Mouse (Mus musculus) megakaryocyte progenitor cell, adult 5-6 weeks (primary cell): ENCODE measurements around the gene Gm10228. TPM values are rescaled to one million over a fixed set of nuclear protein-coding genes. Genes with fewer than 3 reads are reported as not detected.
"Not testable (repeated sequence)": the region's sequence is repeated elsewhere in the genome, so short reads cannot be mapped to it uniquely, and the experiment has no call there.

Experiments
- ATAC-seq: replicated peaks from 2 replicates; pipeline ENCODE4 v1.8.0; 2016; ENCODE audit warnings: mild to moderate bottlenecking, moderate TSS enrichment, inconsistent platforms; ENCODE audit not compliant: poor library complexity
- total RNA-seq, 2 experiments: library from RNA; stranded (forward) in 1 of 2; stranded (reverse) in 1 of 2; fragments of 157-497, 149-512 nt in 1 of 2; fragments of 200-1000 nt in 1 of 2; gene quantifications; 2 replicates each; pipeline versions ENCODE4 v1.2.3 to v1.2.4; 2015 to 2017

Gm10228 gene
- total RNA-seq (2015) (not detected in 2 replicates), total RNA-seq (2017) (not detected in 2 replicates)

- not testable (repeated sequence) for ATAC-seq
Observed at GRCm38 (mm10) chr16:89041372-89041771, at the start of gene Gm10228. TSS of gene Gm10228 (minus strand) at chr16:89041472.

- not testable (repeated sequence) for ATAC-seq
Observed at GRCm38 (mm10) chr16:89071041-89071440, 29.8 kb upstream of the Gm10228 start.

GRCm38 (mm10) chr16:89063902-89064301, 22.6 kb upstream of the Gm10228 start, which contains the start of gene 1110025L11Rik:
TSS of gene 1110025L11Rik (minus strand) at chr16:89064002.
- not testable (repeated sequence) for ATAC-seq

GRCm38 (mm10) chr16:89047783-89048182, 6.5 kb upstream of the Gm10228 start, which contains the start of gene Krtap6-5:
TSS of gene Krtap6-5 (minus strand) at chr16:89047883.
- ATAC-seq = no peak

GRCm38 (mm10) chr16:89031399-89031798, 9.9 kb downstream of the Gm10228 start, which contains the start of gene Krtap6-1:
TSS of gene Krtap6-1 (plus strand) at chr16:89031699.
- ATAC-seq = not testable (repeated sequence)

- ATAC-seq = not testable (repeated sequence)
Observed at GRCm38 (mm10) chr16:89014984-89015383, 26.3 kb downstream of the Gm10228 start, which contains the start of gene Gm10229. TSS of gene Gm10229 (plus strand) at chr16:89015284.

- no peak for ATAC-seq
Observed at GRCm38 (mm10) chr16:89013973-89014372, 27.3 kb downstream of the Gm10228 start.

- ATAC-seq = no peak
Observed at GRCm38 (mm10) chr16:89010659-89011058, 30.6 kb downstream of the Gm10228 start, which contains the start of gene Krtap22-2. TSS of gene Krtap22-2 (minus strand) at chr16:89010759.

Other genes starting within 250 kb of the Gm10228 start
- not detected in 2 replicates for gene Gm20741, start 229.3 kb downstream of the Gm10228 start, total RNA-seq (2015)
- gene Gm20741, start 229.3 kb downstream of the Gm10228 start, total RNA-seq (2017) = not detected in 2 replicates
- gene Krtap15, start 221.3 kb downstream of the Gm10228 start, total RNA-seq (2015) = not detected in 2 replicates
- gene Krtap15, start 221.3 kb downstream of the Gm10228 start, total RNA-seq (2017) = not detected in 2 replicates
- gene Krtap14, start 215.3 kb downstream of the Gm10228 start, total RNA-seq (2015) = not detected in 2 replicates
- not detected in 2 replicates for gene Krtap14, start 215.3 kb downstream of the Gm10228 start, total RNA-seq (2017)
- gene Krtap19-1, start 172.1 kb downstream of the Gm10228 start, total RNA-seq (2015) = not detected in 2 replicates
- gene Krtap19-1, start 172.1 kb downstream of the Gm10228 start, total RNA-seq (2017) = not detected in 2 replicates
- gene Krtap19-2, start 167.2 kb downstream of the Gm10228 start, total RNA-seq (2015) = not detected in 2 replicates
- not detected in 2 replicates for gene Krtap19-2, start 167.2 kb downstream of the Gm10228 start, total RNA-seq (2017)
- gene Krtap19-3, start 163.4 kb downstream of the Gm10228 start, total RNA-seq (2015) = not detected in 2 replicates
- not detected in 2 replicates for gene Krtap19-3, start 163.4 kb downstream of the Gm10228 start, total RNA-seq (2017)
- not detected in 2 replicates for gene Krtap19-4, start 156.4 kb downstream of the Gm10228 start, total RNA-seq (2015)
- gene Krtap19-4, start 156.4 kb downstream of the Gm10228 start, total RNA-seq (2017) = not detected in 2 replicates
- gene Krtap19-5, start 145.0 kb downstream of the Gm10228 start, total RNA-seq (2015) = not detected in 2 replicates
- gene Krtap19-5, start 145.0 kb downstream of the Gm10228 start, total RNA-seq (2017) = not detected in 2 replicates
- not detected in 2 replicates for gene Krtap19-9b, start 109.2 kb downstream of the Gm10228 start, total RNA-seq (2015)
- gene Krtap19-9b, start 109.2 kb downstream of the Gm10228 start, total RNA-seq (2017) = not detected in 2 replicates
- gene Krtap16-3, start 78.6 kb downstream of the Gm10228 start, total RNA-seq (2015) = not detected in 2 replicates
- not detected in 2 replicates for gene Krtap16-3, start 78.6 kb downstream of the Gm10228 start, total RNA-seq (2017)
- not detected in 2 replicates for gene Krtap22-2, start 30.7 kb downstream of the Gm10228 start, total RNA-seq (2015)
- gene Krtap22-2, start 30.7 kb downstream of the Gm10228 start, total RNA-seq (2017) = not detected in 2 replicates
- gene Gm10229, start 26.2 kb downstream of the Gm10228 start, total RNA-seq (2015) = not detected in 2 replicates
- not detected in 2 replicates for gene Gm10229, start 26.2 kb downstream of the Gm10228 start, total RNA-seq (2017)
- gene Krtap6-1, start 9.8 kb downstream of the Gm10228 start, total RNA-seq (2015) = not detected in 2 replicates
- not detected in 2 replicates for gene Krtap6-1, start 9.8 kb downstream of the Gm10228 start, total RNA-seq (2017)
- not detected in 2 replicates for gene Krtap6-5, start 6.4 kb upstream of the Gm10228 start, total RNA-seq (2015)
- not detected in 2 replicates for gene Krtap6-5, start 6.4 kb upstream of the Gm10228 start, total RNA-seq (2017)
- not detected in 2 replicates for gene 1110025L11Rik, start 22.5 kb upstream of the Gm10228 start, total RNA-seq (2015)
- gene 1110025L11Rik, start 22.5 kb upstream of the Gm10228 start, total RNA-seq (2017) = not detected in 2 replicates
- gene Krtap6-3, start 42.5 kb upstream of the Gm10228 start, total RNA-seq (2015) = not detected in 2 replicates
- not detected in 2 replicates for gene Krtap6-3, start 42.5 kb upstream of the Gm10228 start, total RNA-seq (2017)
- gene Gm6358, start 99.4 kb upstream of the Gm10228 start, total RNA-seq (2015) = not detected in 2 replicates
- not detected in 2 replicates for gene Gm6358, start 99.4 kb upstream of the Gm10228 start, total RNA-seq (2017)
- not detected in 2 replicates for gene Gm10061, start 109.6 kb upstream of the Gm10228 start, total RNA-seq (2015)
- not detected in 2 replicates for gene Gm10061, start 109.6 kb upstream of the Gm10228 start, total RNA-seq (2017)
- not detected in 2 replicates for gene Gm9789, start 116.5 kb upstream of the Gm10228 start, total RNA-seq (2015)
- not detected in 2 replicates for gene Gm9789, start 116.5 kb upstream of the Gm10228 start, total RNA-seq (2017)
- gene Gm7735, start 128.0 kb upstream of the Gm10228 start, total RNA-seq (2015) = not detected in 2 replicates
- gene Gm7735, start 128.0 kb upstream of the Gm10228 start, total RNA-seq (2017) = not detected in 2 replicates
- gene 1110057P08Rik, start 133.3 kb upstream of the Gm10228 start, total RNA-seq (2015) = not detected in 2 replicates
- gene 1110057P08Rik, start 133.3 kb upstream of the Gm10228 start, total RNA-seq (2017) = not detected in 2 replicates
- gene Krtap20-2, start 164.4 kb upstream of the Gm10228 start, total RNA-seq (2015) = not detected in 2 replicates
- gene Krtap20-2, start 164.4 kb upstream of the Gm10228 start, total RNA-seq (2017) = not detected in 2 replicates